Mouse (Mus musculus) brain, adult 2 months (tissue): Measurements from ENCODE around the gene Plcxd2.

Experiments used
- DNase-seq: peaks from one replicate; pipeline ENCODE4 v3.0.0; 2011; ENCODE audit warnings: low read depth, low spot score

The Plcxd2 gene

GRCm38 (mm10) chr16:45940701-45941100 lies 69.3 kb downstream of the Plcxd2 start:
- DNase-seq, result no peak

DNA sequence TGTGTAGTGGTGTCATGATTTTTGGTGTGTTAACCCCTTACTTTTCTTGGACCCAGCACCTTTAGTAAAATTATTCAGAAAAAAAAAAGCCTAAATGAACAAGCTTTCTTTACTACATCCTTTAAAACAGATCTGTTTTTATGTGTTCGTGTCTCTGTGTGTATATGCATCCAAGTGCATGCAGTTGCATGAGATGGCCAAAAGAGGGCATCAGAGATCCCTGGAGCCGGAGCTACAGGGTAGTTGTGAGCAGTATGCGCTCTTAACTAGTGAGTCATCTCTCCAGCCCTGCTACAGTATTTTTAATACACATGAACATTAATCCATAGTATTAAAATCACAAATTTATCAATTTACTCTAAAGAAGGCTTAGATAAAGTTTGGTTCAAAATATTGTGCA lies 70.6 kb downstream of the Plcxd2 start:
- no peak for DNase-seq

DNA sequence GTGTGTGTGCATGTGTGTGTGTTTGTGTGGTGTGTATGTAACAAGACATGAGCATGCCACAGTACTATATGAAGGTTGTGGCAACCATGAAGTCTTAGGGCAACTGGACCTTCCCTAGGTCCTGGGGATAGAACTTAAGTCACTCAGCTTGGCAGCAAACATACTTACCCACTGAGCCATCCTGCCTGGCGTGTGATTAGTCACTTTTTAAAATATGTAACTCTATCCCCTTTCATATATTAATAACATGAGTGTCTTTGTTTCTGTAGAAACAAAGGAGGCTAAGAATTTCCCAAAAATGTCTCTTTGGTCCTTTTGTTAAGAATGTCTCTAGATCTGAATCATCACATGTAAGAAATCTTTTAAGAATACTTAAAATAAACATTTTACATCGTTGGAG lies 72.6 kb downstream of the Plcxd2 start:
- no peak for DNase-seq

DNA sequence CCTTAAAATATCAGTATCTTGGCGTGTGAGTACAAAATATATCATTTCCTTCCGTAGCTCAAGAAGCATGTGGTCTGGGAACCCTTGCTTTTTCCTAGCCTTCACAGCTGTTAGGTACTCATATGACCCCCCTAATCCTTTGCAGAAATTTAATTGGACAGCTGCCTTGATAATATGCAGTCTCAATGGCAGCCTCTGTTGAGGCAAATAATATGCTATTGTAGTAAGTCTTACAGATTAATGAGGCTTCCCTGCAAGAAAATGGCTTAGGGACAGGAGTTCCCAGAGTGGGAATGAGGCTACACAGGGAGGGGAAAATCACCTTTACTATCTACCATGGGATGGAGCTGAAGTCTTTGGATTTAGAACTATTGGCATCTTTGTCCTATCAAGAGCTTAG lies 73.5 kb downstream of the Plcxd2 start:
- peak; percentile 50 for DNase-seq

GRCm38 (mm10) chr16:45935956-45936483 lies 74.0 kb downstream of the Plcxd2 start:
- DNase-seq, result peak; percentile 35

- DNase-seq, result no peak
These were observed 75.2 kb downstream of the Plcxd2 start for GRCm38 (mm10) chr16:45934721-45935407.

DNA sequence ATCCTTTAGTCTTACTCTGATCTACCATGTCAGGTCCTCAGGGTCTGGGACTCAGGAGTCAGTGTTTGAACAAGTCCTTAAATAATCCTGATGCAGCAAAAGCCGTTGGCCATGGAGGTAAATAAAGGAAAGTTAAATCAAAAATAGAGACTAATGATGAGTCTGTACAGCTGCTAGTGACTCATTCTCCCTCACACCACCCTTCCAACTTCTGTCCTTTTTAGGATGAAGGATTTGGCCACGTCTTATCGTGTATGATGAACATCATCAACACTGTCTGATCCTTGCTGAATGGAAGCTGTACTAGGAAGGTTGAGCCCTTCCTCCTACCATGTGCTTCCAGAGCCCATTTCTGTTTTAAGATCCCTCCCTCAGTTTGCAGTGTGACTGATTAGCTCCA lies 79.7 kb downstream of the Plcxd2 start:
- no peak for DNase-seq

DNA sequence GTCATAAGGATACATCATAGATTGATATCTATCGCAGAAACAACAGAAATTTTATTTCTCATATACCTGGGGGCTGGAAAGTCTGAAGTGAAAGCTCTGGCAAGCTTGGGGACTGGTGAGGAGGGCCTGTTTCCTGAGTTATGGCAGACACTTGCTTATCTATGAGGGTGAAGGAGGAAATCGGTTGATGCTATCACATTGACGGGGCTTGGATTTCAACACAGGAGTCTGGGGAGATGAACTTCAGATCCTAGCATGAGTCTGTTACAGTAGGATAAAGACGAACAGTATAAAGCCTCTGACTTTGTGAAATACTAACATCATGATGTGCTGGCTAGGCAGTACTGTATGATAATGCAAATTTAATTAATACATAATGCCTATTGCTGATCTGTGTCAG lies 81.9 kb downstream of the Plcxd2 start:
- no peak for DNase-seq

- no peak for DNase-seq
These were observed 82.4 kb downstream of the Plcxd2 start for GRCm38 (mm10) chr16:45927601-45928000.

- DNase-seq, result no peak
These were observed 83.1 kb downstream of the Plcxd2 start for GRCm38 (mm10) chr16:45926875-45927274.

GRCm38 (mm10) chr16:45923731-45924424 lies 86.1 kb downstream of the Plcxd2 start:
- DNase-seq, result no peak

DNA sequence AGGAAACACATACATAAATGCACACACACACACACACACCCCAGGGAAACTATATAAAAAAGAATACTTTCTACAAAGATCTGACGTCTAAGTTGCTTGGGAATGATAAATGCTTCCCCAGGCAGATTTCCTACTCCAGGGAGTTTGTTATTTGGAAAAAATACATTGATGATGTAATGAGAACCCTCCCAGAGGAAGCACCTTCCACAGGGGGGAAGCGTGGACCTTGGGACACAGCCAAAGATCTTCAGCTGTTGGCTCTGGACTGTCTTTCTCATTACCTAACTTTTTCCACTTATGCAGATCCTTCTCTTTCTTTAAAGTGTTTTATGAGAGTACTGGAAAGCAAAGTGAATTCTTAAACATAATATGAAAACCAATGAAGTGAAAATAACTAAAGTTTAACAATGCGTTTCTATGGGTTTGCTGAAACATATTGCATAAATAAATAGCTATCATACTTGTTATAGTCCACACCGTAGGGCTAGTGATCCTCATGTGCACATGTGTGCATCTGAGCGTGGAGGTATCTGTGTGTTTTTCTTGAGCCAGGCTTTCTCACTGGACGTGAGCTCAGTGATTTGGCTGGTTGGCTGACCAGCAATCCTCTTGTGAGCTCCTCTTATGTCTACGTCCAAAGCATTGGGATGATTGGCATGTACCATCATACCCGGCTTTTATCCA lies 87.3 kb downstream of the Plcxd2 start:
- no peak for DNase-seq

GRCm38 (mm10) chr16:45919572-45919971 lies 90.4 kb downstream of the Plcxd2 start:
- peak; percentile 33 for DNase-seq
